Mouse (Mus musculus): ENCODE data around the gene Nfkbiz. TPM values are rescaled to one million over a fixed set of nuclear protein-coding genes. Genes with fewer than 3 reads are reported as not detected.

The Nfkbiz gene
- polyA plus RNA-seq, 1 experiment from 2014 or later, result 2.3 TPM

GRCm38 (mm10) chr16:55804799-55805198 is 33.9 kb downstream of the Nfkbiz start:
- ATAC-seq (replicated peaks; ENCODE audit: low FRiP score) (no peak), DNase-seq (ENCODE audit: low spot score) (no peak)
- Histone ChIP-seq H3K9ac (ENCODE audit: low read length) (no peak overlapping the region), H3K9me3 (ENCODE audit: control insufficient read depth, low read length) (no peaks in the 10 kb centered on the region), H3K4me1 (replicated peaks; ENCODE audit: control insufficient read depth, insufficient read depth, low read length) (no peaks in the 10 kb centered on the region), H3K27ac (ENCODE audit: low read depth, low read length) (no peak overlapping the region), H3K4me2 (ENCODE audit: low read depth, low read length, severe bottlenecking) (no peak overlapping the region), H3K4me3 (ENCODE audit: low read depth, low read length) (no peak overlapping the region), H3K27me3 (ENCODE audit: control insufficient read depth, insufficient read depth, low read length) (no peaks in the 10 kb centered on the region), H3K36me3 (ENCODE audit: control insufficient read depth, insufficient read depth, low read length) (no peaks in the 10 kb centered on the region)
- WGBS, result 100% methylated on average over 1 of the region's 1 CpGs

- H3K4me2 ChIP-seq (ENCODE audit: low read depth, low read length, severe bottlenecking), result no peak overlapping the region
- H3K4me3 ChIP-seq (ENCODE audit: low read depth, low read length), result no peak overlapping the region
- DNase-seq (ENCODE audit: low spot score) (no peak), ATAC-seq (replicated peaks; ENCODE audit: low FRiP score) (no peak)
- WGBS, result 94% methylated on average over 1 of the region's 1 CpGs
- H3K27ac ChIP-seq (ENCODE audit: low read depth, low read length), result no peak overlapping the region
- H3K9me3 ChIP-seq (ENCODE audit: control insufficient read depth, low read length), result no peaks in the 10 kb centered on the region
- no peak overlapping the region for H3K9ac ChIP-seq (ENCODE audit: low read length)
- no peaks in the 10 kb centered on the region for H3K36me3 ChIP-seq (ENCODE audit: control insufficient read depth, insufficient read depth, low read length)
- no peaks in the 10 kb centered on the region for H3K4me1 ChIP-seq (replicated peaks; ENCODE audit: control insufficient read depth, insufficient read depth, low read length)
- H3K27me3 ChIP-seq (ENCODE audit: control insufficient read depth, insufficient read depth, low read length), result no peaks in the 10 kb centered on the region
Measured at GRCm38 (mm10) chr16:55801629-55802028, 37.1 kb downstream of the Nfkbiz start.

GRCm38 (mm10) chr16:55798845-55799244 is 39.9 kb downstream of the Nfkbiz start:
- no peak for DNase-seq (ENCODE audit: low spot score)
- no peak overlapping the region for H3K4me3 ChIP-seq (ENCODE audit: low read depth, low read length)
- H3K36me3 ChIP-seq (ENCODE audit: control insufficient read depth, insufficient read depth, low read length), result no peaks in the 10 kb centered on the region
- no peaks in the 10 kb centered on the region for H3K27me3 ChIP-seq (ENCODE audit: control insufficient read depth, insufficient read depth, low read length)
- H3K4me2 ChIP-seq (ENCODE audit: low read depth, low read length, severe bottlenecking), result no peak overlapping the region
- no peak for ATAC-seq (replicated peaks; ENCODE audit: low FRiP score)
- no peak overlapping the region for H3K9ac ChIP-seq (ENCODE audit: low read length)
- H3K27ac ChIP-seq (ENCODE audit: low read depth, low read length), result no peak overlapping the region
- no peaks in the 10 kb centered on the region for H3K9me3 ChIP-seq (ENCODE audit: control insufficient read depth, low read length)
- WGBS, result 90% methylated on average over 7 of the region's 7 CpGs
- no peaks in the 10 kb centered on the region for H3K4me1 ChIP-seq (replicated peaks; ENCODE audit: control insufficient read depth, insufficient read depth, low read length)

GRCm38 (mm10) chr16:55790326-55790725 is 48.4 kb downstream of the Nfkbiz start:
- Histone ChIP-seq H3K4me2 (ENCODE audit: low read depth, low read length, severe bottlenecking) (no peak overlapping the region), H3K27ac (ENCODE audit: low read depth, low read length) (no peak overlapping the region), H3K36me3 (ENCODE audit: control insufficient read depth, insufficient read depth, low read length) (no peaks in the 10 kb centered on the region), H3K9me3 (ENCODE audit: control insufficient read depth, low read length) (no peaks in the 10 kb centered on the region), H3K4me3 (ENCODE audit: low read depth, low read length) (no peak overlapping the region), H3K9ac (ENCODE audit: low read length) (no peak overlapping the region), H3K4me1 (replicated peaks; ENCODE audit: control insufficient read depth, insufficient read depth, low read length) (no peaks in the 10 kb centered on the region), H3K27me3 (ENCODE audit: control insufficient read depth, insufficient read depth, low read length) (no peaks in the 10 kb centered on the region)
- WGBS, result 93% methylated on average over 7 of the region's 7 CpGs
- DNase-seq (ENCODE audit: low spot score) (no peak), ATAC-seq (replicated peaks; ENCODE audit: low FRiP score) (no peak)

GRCm38 (mm10) chr16:55789291-55789690 is 49.4 kb downstream of the Nfkbiz start:
- DNase-seq (ENCODE audit: low spot score) (no peak), ATAC-seq (replicated peaks; ENCODE audit: low FRiP score) (no peak)
- Histone ChIP-seq H3K9ac (ENCODE audit: low read length) (no peak overlapping the region), H3K4me2 (ENCODE audit: low read depth, low read length, severe bottlenecking) (no peak overlapping the region), H3K4me1 (replicated peaks; ENCODE audit: control insufficient read depth, insufficient read depth, low read length) (no peaks in the 10 kb centered on the region), H3K9me3 (ENCODE audit: control insufficient read depth, low read length) (no peaks in the 10 kb centered on the region), H3K4me3 (ENCODE audit: low read depth, low read length) (no peak overlapping the region), H3K27me3 (ENCODE audit: control insufficient read depth, insufficient read depth, low read length) (no peaks in the 10 kb centered on the region), H3K27ac (ENCODE audit: low read depth, low read length) (no peak overlapping the region), H3K36me3 (ENCODE audit: control insufficient read depth, insufficient read depth, low read length) (no peaks in the 10 kb centered on the region)
- WGBS, result 38% methylated on average over 1 of the region's 1 CpGs

GRCm38 (mm10) chr16:55788671-55789070 is 50.0 kb downstream of the Nfkbiz start:
- no peak for ATAC-seq (replicated peaks; ENCODE audit: low FRiP score)

GRCm38 (mm10) chr16:55787385-55788072 is 51.2 kb downstream of the Nfkbiz start:
- Histone ChIP-seq H3K27ac (ENCODE audit: low read depth, low read length) (no peak overlapping the region), H3K27me3 (ENCODE audit: control insufficient read depth, insufficient read depth, low read length) (no peaks in the 10 kb centered on the region), H3K4me1 (replicated peaks; ENCODE audit: control insufficient read depth, insufficient read depth, low read length) (no peaks in the 10 kb centered on the region), H3K4me2 (ENCODE audit: low read depth, low read length, severe bottlenecking) (no peak overlapping the region), H3K9ac (ENCODE audit: low read length) (no peak overlapping the region), H3K9me3 (ENCODE audit: control insufficient read depth, low read length) (no peaks in the 10 kb centered on the region), H3K4me3 (ENCODE audit: low read depth, low read length) (no peak overlapping the region), H3K36me3 (ENCODE audit: control insufficient read depth, insufficient read depth, low read length) (no peaks in the 10 kb centered on the region)
- WGBS, result 92% methylated on average over 13 of the region's 13 CpGs
- DNase-seq (ENCODE audit: low spot score) (no peak), ATAC-seq (replicated peaks; ENCODE audit: low FRiP score) (no peak)

More at GRCm38 (mm10) chr16:55788671-55789070, 50.0 kb downstream of the Nfkbiz start:
- Histone ChIP-seq H3K27me3 (ENCODE audit: control insufficient read depth, insufficient read depth, low read length) (no peaks in the 10 kb centered on the region), H3K9me3 (ENCODE audit: control insufficient read depth, low read length) (no peaks in the 10 kb centered on the region), H3K4me2 (ENCODE audit: low read depth, low read length, severe bottlenecking) (no peak overlapping the region), H3K4me3 (ENCODE audit: low read depth, low read length) (no peak overlapping the region), H3K9ac (ENCODE audit: low read length) (no peak overlapping the region), H3K4me1 (replicated peaks; ENCODE audit: control insufficient read depth, insufficient read depth, low read length) (no peaks in the 10 kb centered on the region), H3K36me3 (ENCODE audit: control insufficient read depth, insufficient read depth, low read length) (no peaks in the 10 kb centered on the region), H3K27ac (ENCODE audit: low read depth, low read length) (no peak overlapping the region)
- no peak for DNase-seq (ENCODE audit: low spot score)
- WGBS, result 85% methylated on average over 5 of the region's 5 CpGs

GRCm38 (mm10) chr16:55784379-55784778 is 54.3 kb downstream of the Nfkbiz start:
- Histone ChIP-seq H3K4me2 (ENCODE audit: low read depth, low read length, severe bottlenecking) (no peak overlapping the region), H3K9me3 (ENCODE audit: control insufficient read depth, low read length) (no peaks in the 10 kb centered on the region), H3K36me3 (ENCODE audit: control insufficient read depth, insufficient read depth, low read length) (no peaks in the 10 kb centered on the region), H3K27me3 (ENCODE audit: control insufficient read depth, insufficient read depth, low read length) (no peaks in the 10 kb centered on the region), H3K9ac (ENCODE audit: low read length) (no peak overlapping the region), H3K27ac (ENCODE audit: low read depth, low read length) (no peak overlapping the region), H3K4me3 (ENCODE audit: low read depth, low read length) (no peak overlapping the region), H3K4me1 (replicated peaks; ENCODE audit: control insufficient read depth, insufficient read depth, low read length) (no peaks in the 10 kb centered on the region)
- DNase-seq (ENCODE audit: low spot score), result no peak
- ATAC-seq (replicated peaks; ENCODE audit: low FRiP score), result no peak
- 80% methylated on average over 7 of the region's 7 CpGs for WGBS

- H3K36me3 ChIP-seq (ENCODE audit: control insufficient read depth, insufficient read depth, low read length), result no peaks in the 10 kb centered on the region
- no peaks in the 10 kb centered on the region for H3K9me3 ChIP-seq (ENCODE audit: control insufficient read depth, low read length)
- WGBS, result 84% methylated on average over 3 of the region's 3 CpGs
- no peak overlapping the region for H3K9ac ChIP-seq (ENCODE audit: low read length)
- no peaks in the 10 kb centered on the region for H3K27me3 ChIP-seq (ENCODE audit: control insufficient read depth, insufficient read depth, low read length)
- no peak overlapping the region for H3K4me3 ChIP-seq (ENCODE audit: low read depth, low read length)
- H3K27ac ChIP-seq (ENCODE audit: low read depth, low read length), result no peak overlapping the region
- H3K4me2 ChIP-seq (ENCODE audit: low read depth, low read length, severe bottlenecking), result no peak overlapping the region
- no peak for DNase-seq (ENCODE audit: low spot score)
- no peak for ATAC-seq (replicated peaks; ENCODE audit: low FRiP score)
- no peaks in the 10 kb centered on the region for H3K4me1 ChIP-seq (replicated peaks; ENCODE audit: control insufficient read depth, insufficient read depth, low read length)
Measured at GRCm38 (mm10) chr16:55783923-55784322, 54.8 kb downstream of the Nfkbiz start.
